Mouse (Mus musculus): ENCODE data around the gene Ppp4r4. TPM values are rescaled to one million over a fixed set of nuclear protein-coding genes. Genes with fewer than 3 reads are reported as not detected.

Ppp4r4 gene
- total and polyA plus RNA-seq, 3 experiments, result 0.06 to 0.37 (median 0.16) TPM

DNA sequence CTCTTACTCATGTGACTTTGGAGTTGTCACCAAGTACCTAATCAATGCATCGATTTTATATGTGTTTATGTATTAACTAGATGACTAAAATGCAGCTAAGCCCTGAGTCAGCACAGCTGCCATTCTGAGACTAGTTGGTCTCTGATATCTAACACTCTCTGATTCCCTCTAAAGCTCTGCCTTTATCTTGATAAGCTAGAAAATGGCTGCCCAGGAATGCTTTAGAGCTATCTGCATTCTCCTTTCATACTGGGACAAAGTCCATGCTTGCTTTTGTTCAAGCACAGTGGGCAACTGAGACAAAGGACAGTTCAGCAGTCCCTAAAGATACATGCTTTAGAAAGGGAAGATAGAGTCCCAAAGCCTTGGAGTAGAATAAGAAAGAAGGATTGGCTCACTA is 83.1 kb downstream of the Ppp4r4 start:
- intact Hi-C loops (cut with DNase I), result no loop called here
- H3K27ac ChIP-seq, result no peak overlapping the region
- H3K4me1 ChIP-seq (ENCODE audit: control insufficient read depth, insufficient read depth, low read length), result no peaks in the 10 kb centered on the region
- TF ChIP-seq EP300 (IDR thresholded peaks at IDR 0.05; ENCODE audit: insufficient read depth, low read depth, low read length) (no peak), POLR2A (IDR thresholded peaks at IDR 0.05; ENCODE audit: insufficient read depth, low read depth, low read length) (no peak), CTCF (IDR thresholded peaks at IDR 0.05) (no peak)
- WGBS, result 72% methylated on average over 1 of the region's 1 CpGs
- no peak for DNase-seq
- H3K27me3 ChIP-seq (ENCODE audit: control insufficient read depth, insufficient read depth, low read length), result no peaks in the 10 kb centered on the region
- no peaks in the 10 kb centered on the region for H3K36me3 ChIP-seq (ENCODE audit: control insufficient read depth, insufficient read depth, low read length)
- H3K4me3 ChIP-seq, result no peak overlapping the region
- no peaks in the 10 kb centered on the region for H3K79me2 ChIP-seq (replicated peaks; ENCODE audit: control insufficient read depth, insufficient read depth, low read length)
- no peak overlapping the region for H3K9ac ChIP-seq (ENCODE audit: low read depth, low read length)

DNA sequence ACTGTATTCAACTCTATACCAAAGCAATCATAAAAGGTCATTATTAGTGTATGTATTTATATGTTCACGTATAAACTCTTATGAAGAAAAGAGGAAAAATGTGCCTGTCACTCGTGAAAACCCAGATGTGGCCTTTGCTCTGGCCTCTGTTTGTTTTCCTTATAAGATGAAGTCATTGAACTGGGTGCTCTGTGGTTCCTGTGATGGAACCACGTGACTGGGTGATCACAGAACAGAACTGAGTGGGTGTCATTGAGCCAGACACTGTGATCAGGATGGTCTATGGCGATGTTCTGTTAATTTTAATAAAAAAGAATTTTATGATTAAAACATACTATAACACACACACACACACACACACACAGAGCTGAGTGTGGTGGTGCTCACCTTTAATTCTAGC is 83.7 kb downstream of the Ppp4r4 start:
- H3K4me1 ChIP-seq (ENCODE audit: control insufficient read depth, insufficient read depth, low read length), result no peaks in the 10 kb centered on the region
- intact Hi-C loops (cut with DNase I), result no loop called here
- no peaks in the 10 kb centered on the region for H3K36me3 ChIP-seq (ENCODE audit: control insufficient read depth, insufficient read depth, low read length)
- no peak overlapping the region for H3K9ac ChIP-seq (ENCODE audit: low read depth, low read length)
- no peak overlapping the region for H3K27ac ChIP-seq
- H3K4me3 ChIP-seq, result no peak overlapping the region
- TF ChIP-seq CTCF (IDR thresholded peaks at IDR 0.05) (no peak), EP300 (IDR thresholded peaks at IDR 0.05; ENCODE audit: insufficient read depth, low read depth, low read length) (no peak), POLR2A (IDR thresholded peaks at IDR 0.05; ENCODE audit: insufficient read depth, low read depth, low read length) (no peak)
- no peaks in the 10 kb centered on the region for H3K27me3 ChIP-seq (ENCODE audit: control insufficient read depth, insufficient read depth, low read length)
- no peak for DNase-seq
- H3K79me2 ChIP-seq (replicated peaks; ENCODE audit: control insufficient read depth, insufficient read depth, low read length), result no peaks in the 10 kb centered on the region
- WGBS, result 70% methylated on average over 4 of the region's 4 CpGs

DNA sequence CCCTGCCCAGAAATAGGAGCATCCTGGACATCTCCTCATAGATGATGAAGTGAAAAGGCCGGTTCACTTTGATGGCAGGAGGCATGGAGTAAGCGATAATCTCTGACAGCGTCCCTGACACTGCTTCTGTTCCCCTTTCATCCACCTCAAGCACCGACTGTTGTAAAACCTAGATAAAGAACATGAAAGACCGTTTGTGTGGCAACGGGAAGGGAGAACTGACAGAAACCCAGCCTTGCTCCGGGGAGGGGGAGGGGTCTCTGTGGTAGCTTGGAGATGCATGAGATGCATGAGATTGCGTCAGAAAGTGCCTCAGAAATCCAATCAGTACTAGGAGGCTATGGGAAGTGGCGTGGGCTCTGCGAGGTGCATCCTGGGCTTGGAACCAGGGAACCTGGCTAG is 84.8 kb downstream of the Ppp4r4 start:
- Histone ChIP-seq H3K79me2 (replicated peaks; ENCODE audit: control insufficient read depth, insufficient read depth, low read length) (no peaks in the 10 kb centered on the region), H3K27me3 (ENCODE audit: control insufficient read depth, insufficient read depth, low read length) (no peaks in the 10 kb centered on the region), H3K4me3 (no peak overlapping the region), H3K27ac (no peak overlapping the region), H3K4me1 (ENCODE audit: control insufficient read depth, insufficient read depth, low read length) (no peaks in the 10 kb centered on the region), H3K36me3 (ENCODE audit: control insufficient read depth, insufficient read depth, low read length) (no peaks in the 10 kb centered on the region), H3K9ac (ENCODE audit: low read depth, low read length) (no peak overlapping the region)
- TF ChIP-seq EP300 (IDR thresholded peaks at IDR 0.05; ENCODE audit: insufficient read depth, low read depth, low read length) (no peak), CTCF (IDR thresholded peaks at IDR 0.05) (no peak), POLR2A (IDR thresholded peaks at IDR 0.05; ENCODE audit: insufficient read depth, low read depth, low read length) (no peak)
- intact Hi-C loops (cut with DNase I), result no loop called here
- 50% methylated on average over 10 of the region's 10 CpGs for WGBS
- DNase-seq, result no peak

DNA sequence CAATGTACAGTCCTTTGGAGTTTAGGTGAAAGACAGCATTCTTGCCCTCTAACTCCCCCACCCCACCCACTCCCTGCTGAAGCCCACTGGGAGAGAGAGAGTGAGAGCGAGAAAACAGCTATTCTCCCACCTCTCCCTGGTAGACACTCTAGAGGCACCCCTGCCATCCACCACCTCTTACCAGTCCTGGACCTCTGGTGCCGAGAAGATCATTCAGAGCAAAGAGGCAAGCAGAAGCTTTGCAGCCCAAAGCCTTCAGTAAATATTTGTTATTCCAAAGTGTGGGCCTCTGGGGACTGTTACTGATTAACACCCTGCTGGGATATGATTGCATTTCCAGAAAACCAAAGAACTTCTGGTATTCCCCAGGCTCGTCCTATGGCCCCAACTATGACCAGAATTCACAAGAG is 99.1 kb downstream of the Ppp4r4 start, which contains the start of gene Serpina10:
Serpina10 (minus strand) TSS at position 242 of the 410 bp plus-strand sequence.
- Histone ChIP-seq H3K27ac (no peak within 1 kb of the TSS), H3K79me2 (replicated peaks; ENCODE audit: control insufficient read depth, insufficient read depth, low read length) (no peaks in the 10 kb centered on the region), H3K4me3 (no peak within 1 kb of the TSS), H3K4me1 (ENCODE audit: control insufficient read depth, insufficient read depth, low read length) (no peaks in the 10 kb centered on the region), H3K9ac (ENCODE audit: low read depth, low read length) (no peak within 1 kb of the TSS), H3K27me3 (ENCODE audit: control insufficient read depth, insufficient read depth, low read length) (no peaks in the 10 kb centered on the region), H3K36me3 (ENCODE audit: control insufficient read depth, insufficient read depth, low read length) (no peaks in the 10 kb centered on the region)
- intact Hi-C loops (cut with DNase I), result no loop called here
- TF ChIP-seq EP300 (IDR thresholded peaks at IDR 0.05; ENCODE audit: insufficient read depth, low read depth, low read length) (no peak), CTCF (IDR thresholded peaks at IDR 0.05) (no peak), POLR2A (IDR thresholded peaks at IDR 0.05; ENCODE audit: insufficient read depth, low read depth, low read length) (no peak)
- WGBS, result 55% methylated on average over 3 of the region's 3 CpGs
- no peak for DNase-seq

DNA sequence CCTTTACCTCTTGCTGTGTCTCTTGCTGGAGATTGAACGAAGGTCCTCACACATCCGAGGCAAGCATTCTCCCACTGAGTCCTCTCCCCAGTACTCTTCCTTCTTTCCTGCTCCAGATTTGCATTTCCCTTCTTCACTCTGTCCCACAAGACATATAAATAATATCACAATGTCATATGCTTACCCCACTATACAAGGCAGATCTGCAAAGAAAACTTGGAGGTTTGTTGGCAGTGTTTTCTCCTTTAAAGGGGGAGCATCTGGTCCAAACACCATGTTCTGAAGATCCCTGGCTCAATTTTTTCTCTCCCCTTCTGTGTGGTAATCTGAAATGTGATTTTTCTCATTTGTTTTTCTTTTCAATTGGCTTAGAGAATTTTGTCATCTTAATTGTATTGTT is 102.3 kb downstream of the Ppp4r4 start:
- Histone ChIP-seq H3K27me3 (ENCODE audit: control insufficient read depth, insufficient read depth, low read length) (no peaks in the 10 kb centered on the region), H3K36me3 (ENCODE audit: control insufficient read depth, insufficient read depth, low read length) (no peaks in the 10 kb centered on the region), H3K4me1 (ENCODE audit: control insufficient read depth, insufficient read depth, low read length) (no peaks in the 10 kb centered on the region), H3K9ac (ENCODE audit: low read depth, low read length) (no peak overlapping the region), H3K79me2 (replicated peaks; ENCODE audit: control insufficient read depth, insufficient read depth, low read length) (no peaks in the 10 kb centered on the region), H3K4me3 (no peak overlapping the region), H3K27ac (no peak overlapping the region)
- no peak for TF ChIP-seq EP300 (IDR thresholded peaks at IDR 0.05; ENCODE audit: insufficient read depth, low read depth, low read length)
- no peak for TF ChIP-seq POLR2A (IDR thresholded peaks at IDR 0.05; ENCODE audit: insufficient read depth, low read depth, low read length)
- no peak for TF ChIP-seq CTCF (IDR thresholded peaks at IDR 0.05)
- intact Hi-C loops (cut with DNase I), result no loop called here
- DNase-seq, result no peak
- WGBS, result 76% methylated on average over 2 of the region's 2 CpGs

DNA sequence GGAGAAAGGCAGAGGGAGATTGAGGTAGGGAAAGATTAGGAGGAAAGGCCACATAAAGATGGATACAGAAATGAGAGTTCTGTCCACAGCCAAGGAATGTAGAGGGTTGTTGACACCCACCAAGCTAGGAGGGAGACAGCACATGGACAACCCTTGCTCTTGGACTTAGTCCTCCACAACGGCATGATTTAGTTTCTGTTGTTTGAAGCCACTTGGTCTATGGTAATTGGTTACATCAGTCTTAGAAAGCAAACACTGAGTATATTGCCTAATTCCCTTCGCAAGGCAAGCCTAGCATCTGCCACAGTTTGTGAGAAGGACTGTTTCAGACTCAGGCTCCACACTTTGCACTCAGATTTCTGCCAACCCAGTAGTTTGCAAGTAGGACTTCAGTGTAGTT is 103.8 kb downstream of the Ppp4r4 start:
- H3K4me3 ChIP-seq, result no peak overlapping the region
- no peak overlapping the region for H3K9ac ChIP-seq (ENCODE audit: low read depth, low read length)
- WGBS, result 81% methylated on average over 2 of the region's 2 CpGs
- no peaks in the 10 kb centered on the region for H3K4me1 ChIP-seq (ENCODE audit: control insufficient read depth, insufficient read depth, low read length)
- no peak for TF ChIP-seq EP300 (IDR thresholded peaks at IDR 0.05; ENCODE audit: insufficient read depth, low read depth, low read length)
- no peak for TF ChIP-seq POLR2A (IDR thresholded peaks at IDR 0.05; ENCODE audit: insufficient read depth, low read depth, low read length)
- TF ChIP-seq CTCF (IDR thresholded peaks at IDR 0.05), result no peak
- no peak overlapping the region for H3K27ac ChIP-seq
- intact Hi-C loops (cut with DNase I), result no loop called here
- no peaks in the 10 kb centered on the region for H3K36me3 ChIP-seq (ENCODE audit: control insufficient read depth, insufficient read depth, low read length)
- no peak for DNase-seq
- no peaks in the 10 kb centered on the region for H3K79me2 ChIP-seq (replicated peaks; ENCODE audit: control insufficient read depth, insufficient read depth, low read length)
- H3K27me3 ChIP-seq (ENCODE audit: control insufficient read depth, insufficient read depth, low read length), result no peaks in the 10 kb centered on the region

Measured in heart, adult 2 months (tissue).